Mouse (Mus musculus): ENCODE data around the gene Cldn14. TPM values are rescaled to one million over a fixed set of nuclear protein-coding genes. Genes with fewer than 3 reads are reported as not detected.
A peak's percentile ranks its signal among the peaks of the same experiment; 100 is the strongest.
"Not testable (repeated sequence)": the region's sequence is repeated elsewhere in the genome, so short reads cannot be mapped to it uniquely, and the experiment has no call there.

Cldn14 gene
- polyA plus RNA-seq, 1 experiment from 2014 or later, result not detected

DNA sequence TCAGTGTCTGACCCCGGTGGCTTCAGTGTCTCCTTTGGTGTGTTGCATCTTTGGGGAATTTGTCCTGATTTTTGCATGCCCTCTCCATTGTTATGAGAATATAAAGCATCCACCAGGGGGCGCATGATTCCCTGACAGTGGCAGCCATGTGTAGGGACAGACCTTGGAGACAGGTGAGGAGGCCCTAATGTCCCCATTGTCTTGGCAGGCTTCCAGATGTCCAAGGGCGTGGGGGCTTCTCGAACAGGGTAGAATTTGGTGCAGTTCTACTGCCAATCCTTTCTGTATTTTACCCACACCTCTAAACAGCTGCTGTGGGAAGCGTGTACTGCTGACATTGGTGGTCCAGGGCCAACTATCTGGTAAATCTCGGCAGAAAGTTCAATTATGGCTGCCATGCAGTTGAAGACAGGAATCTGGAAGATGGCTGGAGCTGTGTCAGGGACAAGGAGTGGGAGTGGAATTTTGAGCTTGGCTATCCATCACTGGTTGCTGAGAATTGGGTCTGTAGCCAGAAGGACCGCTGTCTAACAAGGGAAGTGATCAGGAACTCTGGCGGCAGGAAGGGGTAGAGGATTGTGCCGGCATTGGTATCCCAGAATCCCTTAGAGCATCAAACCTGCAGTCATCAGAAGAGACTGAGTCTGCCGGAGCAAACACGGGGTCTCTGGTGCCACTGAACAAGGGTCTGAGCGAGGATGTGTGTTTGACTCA, 29.8 kb upstream of the Cldn14 start:
- Histone ChIP-seq H3K4me3 (ENCODE audit: low read length) (no peak overlapping the region), H3K4me1 (replicated peaks; ENCODE audit: control insufficient read depth, insufficient read depth, low read length) (0 out of 2 replicates have a peak, but pooled peaks cover 5% of the 10 kb centered on the region), H3K9ac (ENCODE audit: low read length) (no peak overlapping the region), H3K36me3 (ENCODE audit: control insufficient read depth, insufficient read depth, low read length) (no peaks in the 10 kb centered on the region), H3K27me3 (ENCODE audit: control insufficient read depth, insufficient read depth, low read depth, low read length) (no peaks in the 10 kb centered on the region), H3K27ac (ENCODE audit: low read length) (no peak overlapping the region), H3K9me3 (ENCODE audit: control insufficient read depth, low read length) (no peaks in the 10 kb centered on the region), H3K4me2 (ENCODE audit: low read depth, low read length) (no peak overlapping the region)
- 49% methylated on average over 12 of the region's 12 CpGs for WGBS
- peak; percentile 62; the same call in 1 of the 2 replicates for ATAC-seq (ENCODE audit: low read depth)

DNA sequence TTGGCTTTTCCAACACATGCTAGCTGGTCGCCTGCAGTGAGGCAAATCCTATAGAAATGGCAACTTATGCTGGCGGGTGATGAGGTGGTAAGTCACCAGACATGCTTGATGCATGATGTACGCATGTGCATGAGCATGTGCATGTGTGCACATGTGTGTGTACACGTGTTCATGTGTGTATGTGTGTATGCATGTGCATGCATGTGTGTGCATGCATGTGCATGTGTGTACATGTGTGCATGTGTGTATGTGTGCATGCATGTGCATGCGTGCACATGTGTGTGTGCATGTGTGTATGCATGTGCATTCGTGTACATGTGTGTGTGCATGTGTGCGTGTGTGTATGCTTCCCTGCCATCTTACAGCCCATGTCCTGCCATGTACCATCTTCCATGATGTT, 28.6 kb upstream of the Cldn14 start:
- Histone ChIP-seq H3K4me3 (ENCODE audit: low read length) (no peak overlapping the region), H3K27me3 (ENCODE audit: control insufficient read depth, insufficient read depth, low read depth, low read length) (no peaks in the 10 kb centered on the region), H3K27ac (ENCODE audit: low read length) (no peak overlapping the region), H3K9ac (ENCODE audit: low read length) (no peak overlapping the region), H3K36me3 (ENCODE audit: control insufficient read depth, insufficient read depth, low read length) (no peaks in the 10 kb centered on the region), H3K4me1 (replicated peaks; ENCODE audit: control insufficient read depth, insufficient read depth, low read length) (0 out of 2 replicates have a peak, but pooled peaks cover 5% of the 10 kb centered on the region), H3K9me3 (ENCODE audit: control insufficient read depth, low read length) (no peaks in the 10 kb centered on the region), H3K4me2 (ENCODE audit: low read depth, low read length) (no peak overlapping the region)
- ATAC-seq (ENCODE audit: low read depth), result no peak
- WGBS, result 89% methylated on average over 7 of the region's 7 CpGs

DNA sequence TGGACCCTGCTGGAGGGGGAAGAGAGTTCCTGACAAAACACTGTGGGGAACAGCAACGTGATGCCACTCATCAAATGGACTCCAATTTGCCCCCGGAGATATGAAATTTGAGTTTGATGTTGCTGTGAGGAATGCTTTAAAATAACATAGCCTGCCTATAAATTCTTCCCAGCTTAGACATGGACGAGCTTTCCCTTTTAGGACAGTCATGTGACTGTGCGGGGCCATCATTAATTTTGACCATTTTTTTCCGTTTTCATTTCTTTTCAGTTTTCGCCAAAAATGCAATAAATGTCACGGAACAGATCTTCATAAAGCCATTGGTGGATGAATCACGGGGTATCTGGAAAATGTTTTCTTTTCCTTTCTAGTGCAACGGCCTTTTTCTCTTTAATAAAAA, 25.5 kb upstream of the Cldn14 start:
- Histone ChIP-seq H3K9ac (ENCODE audit: low read length) (no peak overlapping the region), H3K4me1 (replicated peaks; ENCODE audit: control insufficient read depth, insufficient read depth, low read length) (0 out of 2 replicates have a peak, but pooled peaks cover 2% of the 10 kb centered on the region), H3K36me3 (ENCODE audit: control insufficient read depth, insufficient read depth, low read length) (no peaks in the 10 kb centered on the region), H3K4me2 (ENCODE audit: low read depth, low read length) (no peak overlapping the region), H3K4me3 (ENCODE audit: low read length) (no peak overlapping the region), H3K27me3 (ENCODE audit: control insufficient read depth, insufficient read depth, low read depth, low read length) (no peaks in the 10 kb centered on the region), H3K27ac (ENCODE audit: low read length) (no peak overlapping the region), H3K9me3 (ENCODE audit: control insufficient read depth, low read length) (no peaks in the 10 kb centered on the region)
- 54% methylated on average over 9 of the region's 9 CpGs for WGBS
- ATAC-seq (ENCODE audit: low read depth), result no peak

- no peak overlapping the region for H3K4me2 ChIP-seq (ENCODE audit: low read depth, low read length)
- H3K4me1 ChIP-seq (replicated peaks; ENCODE audit: control insufficient read depth, insufficient read depth, low read length), result peaks cover 8% of the 10 kb centered on the region; the same call in 1 of the 2 replicates
- no peak overlapping the region for H3K9ac ChIP-seq (ENCODE audit: low read length)
- no peak overlapping the region for H3K4me3 ChIP-seq (ENCODE audit: low read length)
- 70% methylated on average over 5 of the region's 5 CpGs for WGBS
- no peaks in the 10 kb centered on the region for H3K9me3 ChIP-seq (ENCODE audit: control insufficient read depth, low read length)
- ATAC-seq (ENCODE audit: low read depth), result no peak
- no peak overlapping the region for H3K27ac ChIP-seq (ENCODE audit: low read length)
- no peaks in the 10 kb centered on the region for H3K36me3 ChIP-seq (ENCODE audit: control insufficient read depth, insufficient read depth, low read length)
- H3K27me3 ChIP-seq (ENCODE audit: control insufficient read depth, insufficient read depth, low read depth, low read length), result no peaks in the 10 kb centered on the region
Observed at GRCm38 (mm10) chr16:94032270-94032669, 23.6 kb upstream of the Cldn14 start.

GRCm38 (mm10) chr16:94023352-94024280, 15.0 kb upstream of the Cldn14 start:
- Histone ChIP-seq H3K27ac (ENCODE audit: low read length) (no peak overlapping the region), H3K9ac (ENCODE audit: low read length) (no peak overlapping the region), H3K4me3 (ENCODE audit: low read length) (peak overlapping the region; percentile 7; the same call in 1 of the 2 replicates), H3K4me2 (ENCODE audit: low read depth, low read length) (peak overlapping the region; percentile 41), H3K4me1 (replicated peaks; ENCODE audit: control insufficient read depth, insufficient read depth, low read length) (peaks cover 5% of the 10 kb centered on the region; the same call in 1 of the 2 replicates), H3K9me3 (ENCODE audit: control insufficient read depth, low read length) (peaks cover 2% of the 10 kb centered on the region; the same call in 1 of the 2 replicates), H3K27me3 (ENCODE audit: control insufficient read depth, insufficient read depth, low read depth, low read length) (no peaks in the 10 kb centered on the region), H3K36me3 (ENCODE audit: control insufficient read depth, insufficient read depth, low read length) (no peaks in the 10 kb centered on the region)
- peak; percentile 34; the same call in 1 of the 2 replicates for ATAC-seq (ENCODE audit: low read depth)
- WGBS, result 27% methylated on average over 28 of the region's 28 CpGs

DNA sequence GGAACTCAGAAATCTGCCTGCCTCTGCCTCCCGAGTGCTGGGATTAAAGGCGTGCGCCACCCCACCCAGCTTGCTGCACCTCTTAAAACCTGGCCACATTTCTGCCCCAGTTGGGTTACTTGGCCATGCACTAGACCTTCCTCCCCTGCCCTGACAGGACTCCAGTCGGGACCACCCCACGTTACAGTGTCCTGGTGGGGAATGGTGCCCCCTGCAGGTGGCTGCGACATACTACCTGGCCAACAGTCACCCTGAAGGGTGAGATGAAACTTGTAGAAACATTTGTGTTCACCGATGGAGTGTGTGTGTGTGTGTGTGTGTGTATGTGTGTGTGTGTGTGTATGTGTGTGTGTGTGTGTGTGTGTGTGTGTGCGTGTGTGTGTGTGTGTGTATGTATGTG, 11.1 kb upstream of the Cldn14 start:
- ATAC-seq (ENCODE audit: low read depth); H3K4me1 ChIP-seq (replicated peaks; ENCODE audit: control insufficient read depth, insufficient read depth, low read length): not testable (repeated sequence)
- WGBS, result 73% methylated on average over 7 of the region's 8 CpGs

GRCm38 (mm10) chr16:94017953-94018352, 9.3 kb upstream of the Cldn14 start:
- Histone ChIP-seq H3K9ac (ENCODE audit: low read length) (no peak overlapping the region), H3K36me3 (ENCODE audit: control insufficient read depth, insufficient read depth, low read length) (no peaks in the 10 kb centered on the region), H3K9me3 (ENCODE audit: control insufficient read depth, low read length) (no peaks in the 10 kb centered on the region), H3K4me1 (replicated peaks; ENCODE audit: control insufficient read depth, insufficient read depth, low read length) (no peaks in the 10 kb centered on the region), H3K4me2 (ENCODE audit: low read depth, low read length) (no peak overlapping the region), H3K27me3 (ENCODE audit: control insufficient read depth, insufficient read depth, low read depth, low read length) (no peaks in the 10 kb centered on the region), H3K4me3 (ENCODE audit: low read length) (no peak overlapping the region), H3K27ac (ENCODE audit: low read length) (no peak overlapping the region)
- 71% methylated on average over 4 of the region's 4 CpGs for whole genome bisulfite sequencing
- ATAC-seq (ENCODE audit: low read depth), result no peak

More for the DNA sequence above, 11.1 kb upstream of the Cldn14 start:
- not testable (repeated sequence) for H3K9me3 ChIP-seq (ENCODE audit: control insufficient read depth, low read length); H3K27ac ChIP-seq (ENCODE audit: low read length); H3K4me2 ChIP-seq (ENCODE audit: low read depth, low read length); H3K9ac ChIP-seq (ENCODE audit: low read length); H3K27me3 ChIP-seq (ENCODE audit: control insufficient read depth, insufficient read depth, low read depth, low read length); H3K4me3 ChIP-seq (ENCODE audit: low read length); H3K36me3 ChIP-seq (ENCODE audit: control insufficient read depth, insufficient read depth, low read length)

DNA sequence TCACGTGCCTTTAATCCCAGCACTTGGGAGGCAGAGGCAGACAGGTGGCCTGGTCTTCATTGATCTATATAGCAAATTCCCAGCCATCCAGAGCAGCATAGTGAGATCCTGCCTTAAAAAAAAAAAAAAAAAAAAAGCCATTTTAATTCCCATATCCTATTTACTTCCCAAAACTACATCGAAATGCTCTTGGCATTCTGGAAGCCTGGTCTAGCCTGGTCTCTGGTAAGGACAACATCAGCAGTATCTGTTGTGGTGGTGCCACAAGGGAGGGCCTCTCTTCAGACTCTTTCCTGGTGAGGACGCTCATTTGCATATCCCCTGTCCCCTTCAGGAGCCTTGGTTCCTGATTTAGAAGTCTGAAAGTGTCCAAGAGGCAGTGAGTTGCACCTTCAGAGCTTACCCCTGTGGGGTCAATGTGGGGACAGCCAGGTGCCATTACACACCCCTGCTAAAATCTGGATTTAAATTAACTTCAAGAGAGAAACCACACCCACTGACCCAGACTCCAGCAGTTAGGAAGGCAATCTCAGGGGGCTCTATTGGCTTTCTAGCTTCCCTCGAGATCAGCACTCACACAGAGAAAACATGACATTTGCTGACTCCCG, 6.0 kb upstream of the Cldn14 start:
- ATAC-seq (ENCODE audit: low read depth), result no peak
- H3K36me3 ChIP-seq (ENCODE audit: control insufficient read depth, insufficient read depth, low read length), result no peaks in the 10 kb centered on the region
- H3K9ac ChIP-seq (ENCODE audit: low read length), result no peak overlapping the region
- H3K9me3 ChIP-seq (ENCODE audit: control insufficient read depth, low read length), result no peaks in the 10 kb centered on the region
- no peak overlapping the region for H3K4me2 ChIP-seq (ENCODE audit: low read depth, low read length)
- no peak overlapping the region for H3K4me3 ChIP-seq (ENCODE audit: low read length)
- no peak overlapping the region for H3K27ac ChIP-seq (ENCODE audit: low read length)
- no peaks in the 10 kb centered on the region for H3K4me1 ChIP-seq (replicated peaks; ENCODE audit: control insufficient read depth, insufficient read depth, low read length)
- 83% methylated on average over 5 of the region's 5 CpGs for WGBS
- H3K27me3 ChIP-seq (ENCODE audit: control insufficient read depth, insufficient read depth, low read depth, low read length), result 0 out of 2 replicates have a peak, but pooled peaks cover 2% of the 10 kb centered on the region
